Mouse (Mus musculus) gastrocnemius, adult 2 months (tissue): Measurements from ENCODE around the gene Katnal1. TPM values are rescaled to one million over a fixed set of nuclear protein-coding genes. Genes with fewer than 3 reads are reported as not detected.

ENCODE experiments used
- DNase-seq: peaks from one replicate; pipeline ENCODE4 v3.0.0; 2022
- H3K27ac ChIP-seq: fragments of 200-600 bp; 2 replicates; pipeline ENCODE4 v1.8.1; 2022; ENCODE audit warnings: mild to moderate bottlenecking
- H3K4me3 ChIP-seq: fragments of 200-600 bp; 2 replicates; pipeline ENCODE4 v1.8.1; 2022; ENCODE audit warnings: mild to moderate bottlenecking, moderate library complexity
- CTCF ChIP-seq: fragments of 200-600 bp; IDR thresholded peaks from 2 replicates; pipeline ENCODE4 v1.8.1; 2022; ENCODE audit warnings: antibody characterized with exemption, mild to moderate bottlenecking, moderate library complexity
- intact Hi-C: fragments of 180-260 bp; cut with DNase I; formaldehyde crosslinking; loops from one replicate; pipeline ENCODE4 v1.15.1; 2025
- long read RNA-seq, 2 experiments: library from polyadenylated mRNA; stranded (forward); transcript quantifications; one replicate each; pipeline ENCODE4 v2.0.0; 2021
- total RNA-seq, 2 experiments: library from RNA; stranded (reverse); gene quantifications; 2 replicates each; pipeline ENCODE4 v1.2.3; 2021

The Katnal1 gene
- total RNA-seq = 1 to 10 TPM; 4.2 to 5.6 TPM
- long read RNA-seq, experiment 1, full-length matches to known transcripts = 4 of 4 reads
- long read RNA-seq, experiment 1, partial matches to known transcripts = 0 of 4 reads
- long read RNA-seq, experiment 1, other reads (novel, unspliced or antisense) = 0 of 4 reads
- long read RNA-seq, experiment 2, full-length matches to known transcripts = 3 of 5 reads
- long read RNA-seq, experiment 2, partial matches to known transcripts = 0 of 5 reads
- long read RNA-seq, experiment 2, other reads (novel, unspliced or antisense) = 2 of 5 reads

DNA sequence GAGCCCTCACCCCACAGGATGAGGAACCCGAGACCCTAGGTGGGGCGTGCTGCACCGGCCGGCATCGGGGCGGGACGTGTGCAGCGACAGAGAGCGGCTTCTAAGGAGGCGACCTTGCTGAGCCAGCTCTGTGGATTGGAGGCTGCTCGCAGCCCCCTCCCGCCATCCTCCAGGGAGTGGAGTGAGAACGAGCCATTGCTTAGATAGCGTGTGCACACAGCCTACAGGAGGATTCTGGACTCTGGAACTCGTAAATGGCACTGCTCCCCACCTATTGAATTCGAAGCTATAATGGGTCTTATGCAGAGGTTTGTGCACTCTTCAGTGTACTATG, at the start of gene Katnal1:
Gene Katnal1, minus strand, starts transcription at position 205 of the 334 bp plus-strand sequence.
- intact Hi-C loops = loop anchor here (5.0 kb wide), 1 partner anchor 123 kb away; no protein-coding TSS in a partner anchor
- Histone ChIP-seq H3K27ac (peak within 1 kb of the TSS; percentile 97), H3K4me3 (peak within 1 kb of the TSS; percentile 91)
- TF ChIP-seq CTCF = no peak
- no peak for DNase-seq

DNA sequence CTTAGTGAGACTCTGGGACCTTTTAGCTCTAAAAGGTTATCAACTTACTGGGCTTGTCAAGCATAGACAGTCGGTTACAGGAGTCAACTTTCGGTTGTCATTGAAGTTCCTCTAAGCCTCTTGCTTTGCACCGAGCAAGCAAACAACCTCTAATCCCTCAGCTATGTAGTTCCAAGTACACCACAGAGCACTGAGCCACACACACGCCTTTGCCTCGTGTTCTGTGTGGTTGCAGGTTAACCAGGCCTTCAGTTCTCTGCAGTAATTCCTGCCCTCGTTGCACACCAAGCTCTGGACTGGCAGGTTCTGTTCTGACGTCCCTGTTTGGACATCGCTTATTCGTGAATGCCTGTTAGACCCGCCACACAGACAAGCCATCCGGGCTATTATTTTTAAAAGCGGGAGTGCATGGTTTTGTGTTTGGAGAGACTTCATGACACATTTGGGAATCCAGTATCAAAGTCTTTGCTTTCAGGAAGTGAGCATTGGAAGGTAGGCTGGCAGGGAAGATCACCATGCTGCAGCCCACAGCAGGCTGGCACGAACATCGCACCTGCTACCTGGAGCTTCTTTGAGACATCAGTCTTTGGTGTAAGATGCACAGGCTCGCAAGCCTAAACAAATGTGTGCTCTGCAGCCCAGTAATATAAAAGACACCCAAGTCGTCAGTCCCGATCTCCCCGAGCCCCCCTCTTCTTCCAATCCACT, 49.5 kb upstream of the Katnal1 start:
- DNase-seq = peak; percentile 39
- TF ChIP-seq CTCF = no peak
- Histone ChIP-seq H3K27ac (peak overlapping the region; percentile 81), H3K4me3 (peak overlapping the region; percentile 50)
- intact Hi-C loops = no loop called here

- Histone ChIP-seq H3K4me3 (peak overlapping the region; percentile 50), H3K27ac (peak overlapping the region; percentile 81)
- intact Hi-C loops = no loop called here
- DNase-seq = no peak
- TF ChIP-seq CTCF = no peak
Observed at GRCm38 (mm10) chr5:148977698-148978457, 48.8 kb upstream of the Katnal1 start.

DNA sequence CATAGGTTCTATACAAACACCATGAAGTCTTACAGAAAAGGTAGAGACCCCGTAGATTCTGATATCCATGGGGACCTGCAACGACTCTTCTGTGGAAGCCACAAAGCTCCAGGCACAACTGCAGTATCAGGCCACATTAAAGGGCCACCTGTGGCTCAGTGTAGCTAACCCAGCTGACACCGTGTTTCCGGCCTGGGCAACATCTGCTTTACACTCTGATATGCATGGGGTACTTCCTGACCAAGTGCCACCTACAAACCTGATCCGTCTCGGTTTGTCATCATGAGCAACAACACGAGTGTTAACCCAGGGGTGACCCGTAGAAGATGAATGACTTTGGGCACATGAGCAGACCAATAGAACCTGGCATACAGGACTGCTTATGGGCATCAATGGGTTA, 47.8 kb upstream of the Katnal1 start:
- no peak for TF ChIP-seq CTCF
- Histone ChIP-seq H3K4me3 (no peak overlapping the region), H3K27ac (no peak overlapping the region)
- DNase-seq = no peak
- intact Hi-C loops = no loop called here

DNA sequence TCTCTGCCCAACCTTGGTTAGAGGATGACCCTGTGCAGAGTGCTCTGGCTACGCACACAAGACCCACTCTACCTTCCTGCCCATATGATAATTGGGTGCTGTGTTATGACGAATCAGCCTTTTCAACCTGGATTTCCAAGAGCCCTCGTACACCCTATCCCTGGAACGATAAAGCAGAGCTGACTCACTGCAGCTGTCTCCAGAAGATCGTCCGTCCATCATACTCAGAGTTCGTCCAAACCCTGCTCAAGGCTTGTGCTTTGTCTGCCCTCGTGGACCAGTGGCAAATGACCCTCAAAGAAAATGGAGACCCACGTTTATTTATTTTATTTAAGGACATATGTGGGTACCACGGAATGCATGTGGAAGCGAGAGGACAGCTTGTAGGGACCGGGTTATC, 45.9 kb upstream of the Katnal1 start:
- no peak for DNase-seq
- TF ChIP-seq CTCF = no peak
- Histone ChIP-seq H3K4me3 (no peak overlapping the region), H3K27ac (no peak overlapping the region)
- intact Hi-C loops = no loop called here

GRCm38 (mm10) chr5:148973019-148973668, 44.0 kb upstream of the Katnal1 start:
- TF ChIP-seq CTCF = no peak
- intact Hi-C loops = no loop called here
- Histone ChIP-seq H3K27ac (no peak overlapping the region), H3K4me3 (no peak overlapping the region)
- DNase-seq = no peak

GRCm38 (mm10) chr5:148972167-148972566, 43.0 kb upstream of the Katnal1 start:
- DNase-seq = no peak
- no peak for TF ChIP-seq CTCF
- Histone ChIP-seq H3K27ac (no peak overlapping the region), H3K4me3 (no peak overlapping the region)
- intact Hi-C loops = no loop called here

DNA sequence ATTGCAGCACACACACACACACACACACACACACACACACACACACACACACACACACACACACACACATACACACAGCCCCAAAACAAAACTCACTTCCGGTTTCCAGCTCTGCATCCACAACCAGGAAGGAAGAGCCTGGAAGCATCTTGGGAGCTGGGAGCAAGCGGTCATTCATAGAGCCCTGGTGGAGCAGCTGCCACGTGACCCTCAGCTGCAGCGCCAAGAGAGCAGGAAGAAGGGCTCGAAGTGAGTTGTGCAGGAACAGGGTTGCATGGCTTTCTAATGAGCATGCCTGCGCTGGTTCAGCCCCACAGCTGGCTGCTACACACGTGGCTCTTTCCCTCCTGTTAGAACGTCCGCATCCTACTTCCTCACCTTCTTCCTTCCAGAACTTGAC, 40.5 kb upstream of the Katnal1 start:
- peak overlapping the region; percentile 53 for H3K4me3 ChIP-seq
- intact Hi-C loops = no loop called here
- H3K27ac ChIP-seq = peak overlapping the region; percentile 28; the same call in 1 of the 2 replicates
- DNase-seq = peak; percentile 57
- no peak for TF ChIP-seq CTCF

DNA sequence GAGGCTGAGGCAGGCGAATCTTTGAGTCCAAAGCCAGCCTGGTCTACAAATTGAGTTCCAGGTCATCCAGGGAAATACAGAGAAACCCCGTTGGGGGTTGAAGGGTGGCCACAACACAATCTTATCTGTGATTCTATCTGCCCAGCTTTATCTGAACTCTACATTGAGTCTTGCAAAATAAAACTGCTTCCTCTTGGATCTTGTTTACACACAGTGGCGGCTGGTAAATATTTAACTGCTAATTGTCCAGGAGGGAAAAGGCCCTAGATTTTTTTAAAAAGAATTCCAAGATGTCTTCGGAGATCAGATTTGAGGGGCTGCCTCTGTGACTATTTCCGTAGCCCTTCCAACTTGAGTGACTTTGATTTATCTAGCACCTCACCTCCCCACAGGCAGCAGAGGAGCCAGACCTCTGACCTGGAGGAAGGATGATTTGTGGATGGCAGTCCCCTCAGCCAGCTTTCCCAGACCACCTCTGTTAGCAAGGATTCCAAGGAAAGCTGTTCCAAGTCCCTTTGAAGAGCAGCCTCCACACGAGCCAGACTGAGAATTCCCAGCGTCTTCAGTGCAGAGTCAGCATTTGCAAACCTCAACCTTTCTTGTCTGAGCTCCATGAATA, 39.9 kb upstream of the Katnal1 start:
- intact Hi-C loops = no loop called here
- H3K4me3 ChIP-seq = peak overlapping the region; percentile 15
- peak overlapping the region; percentile 38; the same call in 1 of the 2 replicates for H3K27ac ChIP-seq
- no peak for DNase-seq
- no peak for TF ChIP-seq CTCF

- Histone ChIP-seq H3K4me3 (no peak overlapping the region), H3K27ac (no peak overlapping the region)
- no peak for TF ChIP-seq CTCF
- intact Hi-C loops = no loop called here
- DNase-seq = no peak
Observed at GRCm38 (mm10) chr5:148968179-148968578, 39.1 kb upstream of the Katnal1 start.

DNA sequence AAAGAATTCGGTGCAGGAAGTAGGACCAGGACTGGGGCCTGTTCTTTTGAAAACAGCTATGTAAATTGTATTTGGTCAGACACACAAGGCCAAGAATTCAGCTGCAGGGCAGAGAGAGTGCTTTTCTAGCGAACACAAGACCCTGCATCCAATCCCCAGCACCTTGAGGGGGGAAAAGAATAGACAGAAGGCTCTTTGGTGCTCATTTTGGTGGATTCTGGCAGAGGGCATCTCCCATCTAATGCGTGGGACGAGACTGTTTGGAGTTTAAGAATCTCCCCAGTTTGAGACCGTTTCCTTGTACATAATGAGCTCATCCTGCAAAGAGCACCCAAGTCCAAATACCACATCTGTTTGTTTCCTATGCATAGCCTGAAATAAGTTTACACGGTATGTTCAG, 37.3 kb upstream of the Katnal1 start:
- TF ChIP-seq CTCF = no peak
- intact Hi-C loops = no loop called here
- DNase-seq = no peak
- Histone ChIP-seq H3K27ac (peak overlapping the region; percentile 84), H3K4me3 (peak overlapping the region; percentile 51)

GRCm38 (mm10) chr5:148965691-148966333, 36.7 kb upstream of the Katnal1 start:
- Histone ChIP-seq H3K27ac (peak overlapping the region; percentile 84), H3K4me3 (peak overlapping the region; percentile 51)
- intact Hi-C loops = no loop called here
- DNase-seq = peak; percentile 78
- TF ChIP-seq CTCF = no peak
